Mouse (Mus musculus) limb, embryonic 14.5 days (tissue): ENCODE results near the gene Prrg4. TPM values are rescaled to one million over a fixed set of nuclear protein-coding genes. Genes with fewer than 3 reads are reported as not detected.
"Not testable (repeated sequence)": the region's sequence is repeated elsewhere in the genome, so short reads cannot be mapped to it uniquely, and the experiment has no call there.

ENCODE experiments used
- ATAC-seq: fragments of 200-750 bp; cut with Nextera tagmentation; 2 replicates; pipeline ENCODE4 v1.8.0; 2017; ENCODE audit warnings: low read depth, moderate number of reproducible peaks, moderate TSS enrichment; ENCODE audit not compliant: low FRiP score
- DNase-seq: peaks from one replicate; pipeline ENCODE4 v3.0.0-alpha.2; 2015; ENCODE audit warnings: low spot score
- H3K27ac ChIP-seq: fragments of 300-500 bp; sonication (generic); replicated peaks from 2 replicates; pipeline ENCODE4 v1.5.1; 2014; ENCODE audit warnings: low read depth, mild to moderate bottlenecking, low read length, moderate library complexity, mixed read lengths
- H3K27me3 ChIP-seq: fragments of 300-500 bp; sonication (generic); 2 replicates; pipeline ENCODE4 v1.6.1; 2014; ENCODE audit warnings: low read length, mixed read lengths; ENCODE audit not compliant: control insufficient read depth, insufficient read depth
- H3K36me3 ChIP-seq: fragments of 300-500 bp; sonication (generic); 2 replicates; pipeline ENCODE4 v1.6.1; 2014; ENCODE audit warnings: mild to moderate bottlenecking, low read length, moderate library complexity, mixed read lengths; ENCODE audit not compliant: control insufficient read depth, insufficient read depth
- H3K4me1 ChIP-seq: fragments of 300-500 bp; sonication (generic); 2 replicates; pipeline ENCODE4 v1.6.1; 2014; ENCODE audit warnings: antibody characterized with exemption, low read length, mixed read lengths; ENCODE audit not compliant: control insufficient read depth, insufficient read depth
- H3K4me2 ChIP-seq: fragments of 300-500 bp; sonication (generic); replicated peaks from 2 replicates; pipeline ENCODE4 v1.6.1; 2014; ENCODE audit warnings: low read depth, mild to moderate bottlenecking, low read length, moderate library complexity; ENCODE audit not compliant: severe bottlenecking
- H3K4me3 ChIP-seq: fragments of 300-500 bp; sonication (generic); replicated peaks from 2 replicates; pipeline ENCODE4 v1.5.1; 2014; ENCODE audit warnings: low read length
- H3K9ac ChIP-seq: fragments of 300-500 bp; sonication (generic); 2 replicates; pipeline ENCODE4 v1.6.1; 2014; ENCODE audit warnings: mild to moderate bottlenecking, low read depth, low read length, moderate library complexity; ENCODE audit not compliant: severe bottlenecking
- H3K9me3 ChIP-seq: fragments of 300-500 bp; sonication (generic); 2 replicates; pipeline ENCODE4 v1.6.1; 2016; ENCODE audit warnings: low read length; ENCODE audit not compliant: control insufficient read depth
- POLR2A ChIP-seq: fragments of 200-500 bp; IDR thresholded peaks from 2 replicates; pipeline ENCODE4 v1.8.0; 2012; ENCODE audit warnings: inconsistent platforms, mild to moderate bottlenecking, moderate library complexity, borderline replicate concordance; ENCODE audit not compliant: insufficient read depth, insufficient read length; ENCODE audit errors: extremely low read depth
- WGBS: fragments of 180-500 bp; shearing (Covaris S2); extraction: QIAGEN DNeasy Blood & Tissue Kit; methylation state at CpG from one replicate; pipeline ENCODE4 v1.1.7; 2014; 5-methylcytosine and 5-hydroxymethylcytosine counted together
- polyA plus RNA-seq, 2 experiments: library from polyadenylated mRNA; depleted of rRNA in 1 of 2; stranded (reverse) in 1 of 2; unstranded in 1 of 2; fragments of >200 nt; fragmentation: Nextera tagmentation in 1 of 2; extraction: Ambion mirVana in 1 of 2; gene quantifications; 2 replicates each; pipeline versions ENCODE4 v1.2.1 to v1.2.3; 2012 to 2014

Gene Prrg4
- polyA plus RNA-seq, 2 experiments = 1.3 to 4.3 TPM

- ATAC-seq = no peak
- H3K36me3 ChIP-seq = no peaks in the 10 kb centered on the region
- no peak overlapping the region for H3K4me2 ChIP-seq
- DNase-seq = no peak
- TF ChIP-seq POLR2A = no peak
- no peak overlapping the region for H3K4me3 ChIP-seq
- H3K27me3 ChIP-seq = no peaks in the 10 kb centered on the region
- no peak overlapping the region for H3K27ac ChIP-seq
- H3K9ac ChIP-seq = no peak overlapping the region
- H3K9me3 ChIP-seq = 0 out of 2 replicates have a peak, but pooled peaks cover 3% of the 10 kb centered on the region
- H3K4me1 ChIP-seq = no peaks in the 10 kb centered on the region
These were observed 8.7 kb downstream of the Prrg4 start for GRCm38 (mm10) chr2:104840974-104841373.

- TF ChIP-seq POLR2A = no peak
- Histone ChIP-seq H3K27me3 (no peaks in the 10 kb centered on the region), H3K9ac (no peak overlapping the region), H3K27ac (no peak overlapping the region), H3K4me1 (0 out of 2 replicates have a peak, but pooled peaks cover 3% of the 10 kb centered on the region), H3K9me3 (no peaks in the 10 kb centered on the region), H3K36me3 (no peaks in the 10 kb centered on the region), H3K4me2 (no peak overlapping the region), H3K4me3 (no peak overlapping the region)
- 83% methylated on average over 2 of the region's 2 CpGs for WGBS
- ATAC-seq (no peak), DNase-seq (no peak)
These were observed 17.2 kb downstream of the Prrg4 start for GRCm38 (mm10) chr2:104832486-104832885.

- no peaks in the 10 kb centered on the region for H3K27me3 ChIP-seq
- ATAC-seq = no peak
- H3K4me2 ChIP-seq = no peak overlapping the region
- no peak overlapping the region for H3K4me3 ChIP-seq
- DNase-seq = no peak
- 91% methylated on average over 4 of the region's 4 CpGs for WGBS
- no peak overlapping the region for H3K27ac ChIP-seq
- 0 out of 2 replicates have a peak, but pooled peaks cover 3% of the 10 kb centered on the region for H3K4me1 ChIP-seq
- no peaks in the 10 kb centered on the region for H3K9me3 ChIP-seq
- TF ChIP-seq POLR2A = no peak
- H3K9ac ChIP-seq = no peak overlapping the region
- H3K36me3 ChIP-seq = no peaks in the 10 kb centered on the region
These were observed 23.5 kb downstream of the Prrg4 start for GRCm38 (mm10) chr2:104826191-104826590.

- not testable (repeated sequence) for H3K4me3 ChIP-seq, DNase-seq, H3K36me3 ChIP-seq, H3K27me3 ChIP-seq, ATAC-seq, H3K4me1 ChIP-seq, H3K4me2 ChIP-seq, H3K9ac ChIP-seq, H3K9me3 ChIP-seq, H3K27ac ChIP-seq
- 89% methylated on average over 3 of the region's 3 CpGs for WGBS
These were observed 30.9 kb downstream of the Prrg4 start for GRCm38 (mm10) chr2:104818763-104819162.

GRCm38 (mm10) chr2:104817555-104818330 lies 31.9 kb downstream of the Prrg4 start:
- TF ChIP-seq POLR2A = no peak
- Histone ChIP-seq H3K9me3 (no peaks in the 10 kb centered on the region), H3K27me3 (no peaks in the 10 kb centered on the region), H3K4me1 (peaks cover 10% of the 10 kb centered on the region), H3K4me3 (peak overlapping the region; percentile 92), H3K4me2 (peak overlapping the region; percentile 70), H3K9ac (peak overlapping the region; percentile 98), H3K27ac (peak overlapping the region; percentile 98), H3K36me3 (no peaks in the 10 kb centered on the region)
- ATAC-seq (no peak), DNase-seq (no peak)
- 2% methylated on average over 15 of the region's 15 CpGs for WGBS
